Mouse (Mus musculus): ENCODE results near the gene Emp2.
"Not testable (repeated sequence)": the region's sequence is repeated elsewhere in the genome, so short reads cannot be mapped to it uniquely, and the experiment has no call there.

Emp2 gene

GRCm38 (mm10) chr16:10317197-10317544 lies 3.4 kb upstream of the Emp2 start:
- no peak for DNase-seq (ENCODE audit: low spot score in 2 of 2)

GRCm38 (mm10) chr16:10316493-10317196 lies 2.9 kb upstream of the Emp2 start:
- no peak for DNase-seq (ENCODE audit: low spot score in 2 of 2)

- DNase-seq (ENCODE audit: low spot score in 2 of 2): no peak
These were observed 542 bp downstream of the Emp2 start for GRCm38 (mm10) chr16:10313226-10313625.

GRCm38 (mm10) chr16:10311989-10312388 lies 1.8 kb downstream of the Emp2 start:
- no peak for DNase-seq (ENCODE audit: low spot score in 2 of 2)

- no peak for DNase-seq (ENCODE audit: low spot score in 2 of 2)
These were observed 2.7 kb downstream of the Emp2 start for GRCm38 (mm10) chr16:10311086-10311485.

DNA sequence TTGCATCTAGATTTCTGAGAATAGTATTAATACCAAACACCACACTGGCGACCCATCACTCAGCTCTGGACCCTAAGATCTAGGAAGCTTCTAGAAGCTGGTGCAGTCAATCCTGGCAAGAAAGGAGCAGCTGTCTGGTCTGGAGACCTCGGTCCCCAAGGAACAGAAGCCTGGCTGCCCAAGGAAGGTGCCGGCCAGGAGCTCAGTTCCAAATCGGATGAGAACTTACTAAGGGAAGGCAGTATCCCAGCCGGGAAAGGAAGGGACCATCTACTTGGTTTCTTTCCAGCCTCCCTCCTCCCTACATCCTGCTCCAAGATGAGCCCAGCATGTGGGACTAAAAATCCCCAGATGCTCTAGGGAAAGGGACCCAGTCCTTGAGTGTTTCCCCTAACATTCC lies 3.3 kb downstream of the Emp2 start:
- DNase-seq (ENCODE audit: low spot score in 2 of 2): no peak

- no peak for DNase-seq (ENCODE audit: low spot score in 2 of 2)
These were observed 6.4 kb downstream of the Emp2 start for GRCm38 (mm10) chr16:10307351-10307750.

DNA sequence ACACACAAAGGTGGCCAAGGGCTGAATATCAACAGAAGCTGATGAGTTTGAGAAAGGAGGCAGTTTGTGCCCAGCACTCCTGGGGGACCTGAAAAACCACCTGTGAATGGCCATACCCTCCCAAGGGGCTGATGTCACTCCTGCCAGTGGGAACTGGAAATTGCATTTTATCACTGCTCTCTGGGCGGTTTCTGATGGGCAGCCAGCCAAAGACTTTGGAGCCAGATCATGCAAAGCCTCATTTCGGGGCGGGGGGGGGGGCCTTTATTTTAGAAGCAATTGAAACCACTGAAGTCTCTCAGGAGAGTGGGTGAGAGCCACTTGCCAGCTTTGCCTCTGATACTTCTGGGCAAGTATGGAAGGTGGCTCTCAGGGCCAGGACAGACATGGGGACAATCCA lies 7.7 kb downstream of the Emp2 start:
- DNase-seq (ENCODE audit: low spot score in 2 of 2): no peak

- DNase-seq (ENCODE audit: low spot score in 2 of 2): no peak
These were observed 12.4 kb downstream of the Emp2 start for GRCm38 (mm10) chr16:10301337-10301736.

DNA sequence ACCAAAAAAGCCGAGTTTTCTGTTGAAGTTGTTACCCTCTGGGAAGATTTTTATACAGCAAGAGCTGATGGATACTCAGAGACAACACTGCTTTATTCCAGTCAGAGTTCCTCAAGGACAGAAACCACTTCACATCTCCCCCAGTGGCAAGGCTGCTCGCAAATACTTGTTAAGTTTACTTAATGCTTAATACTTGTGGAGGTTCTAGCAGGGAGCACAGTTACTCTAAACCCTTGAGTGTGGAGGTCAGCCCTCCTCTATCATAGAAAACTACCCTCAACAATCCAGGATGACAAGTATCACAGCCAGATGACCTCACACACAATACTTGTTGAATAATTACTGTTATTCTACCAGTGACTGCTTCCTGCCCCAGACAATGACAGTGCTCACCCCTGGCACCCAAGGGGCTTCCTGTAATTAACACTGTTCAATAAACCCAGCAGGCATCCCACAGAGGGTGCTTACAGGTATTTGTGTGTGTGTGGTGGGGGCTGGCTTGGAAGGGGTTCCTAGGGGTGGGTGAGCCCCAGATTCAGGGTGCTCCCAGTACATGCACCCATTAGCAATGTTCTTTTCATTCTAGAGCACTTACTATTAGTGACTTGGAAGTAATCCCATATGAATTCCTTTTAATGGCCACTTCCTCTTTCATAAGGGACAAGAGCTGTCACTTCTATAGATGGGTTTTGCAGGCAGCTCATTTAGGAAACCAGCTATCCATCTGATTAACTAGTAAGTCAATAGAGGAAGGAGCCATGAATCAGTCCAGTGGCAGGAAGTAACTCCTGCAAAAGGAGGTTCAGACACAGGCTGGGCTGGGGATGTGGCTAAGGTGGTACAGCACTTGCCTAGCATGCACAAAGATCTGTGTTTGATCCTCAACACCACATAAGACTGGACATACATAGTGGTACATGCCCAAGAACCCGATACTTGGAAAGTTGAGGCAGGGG lies 13.3 kb downstream of the Emp2 start:
- DNase-seq (ENCODE audit: low spot score in 2 of 2): no peak

DNA sequence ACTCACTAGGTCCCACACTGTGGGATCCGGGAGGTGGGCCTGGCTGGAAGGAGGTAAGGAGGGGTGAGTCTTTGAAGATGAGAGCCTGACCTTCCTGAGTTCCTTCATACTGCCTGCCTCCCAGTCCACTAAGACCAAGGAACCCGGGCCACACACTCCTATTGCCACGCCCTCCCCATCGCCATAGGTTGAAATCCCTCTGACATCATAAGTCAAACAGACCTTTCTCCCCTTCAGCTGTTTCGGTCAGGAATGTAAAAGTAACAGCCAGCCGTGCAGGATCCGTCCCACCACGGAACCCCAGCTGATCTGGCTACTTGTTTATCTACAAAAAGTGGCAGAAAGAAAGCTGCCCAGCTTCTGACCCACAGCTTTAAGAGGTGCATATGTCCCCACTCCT lies 14.1 kb downstream of the Emp2 start:
- DNase-seq (ENCODE audit: low spot score in 2 of 2): no peak

GRCm38 (mm10) chr16:10297696-10298644 lies 15.8 kb downstream of the Emp2 start:
- no peak for DNase-seq (ENCODE audit: low spot score in 2 of 2)

DNA sequence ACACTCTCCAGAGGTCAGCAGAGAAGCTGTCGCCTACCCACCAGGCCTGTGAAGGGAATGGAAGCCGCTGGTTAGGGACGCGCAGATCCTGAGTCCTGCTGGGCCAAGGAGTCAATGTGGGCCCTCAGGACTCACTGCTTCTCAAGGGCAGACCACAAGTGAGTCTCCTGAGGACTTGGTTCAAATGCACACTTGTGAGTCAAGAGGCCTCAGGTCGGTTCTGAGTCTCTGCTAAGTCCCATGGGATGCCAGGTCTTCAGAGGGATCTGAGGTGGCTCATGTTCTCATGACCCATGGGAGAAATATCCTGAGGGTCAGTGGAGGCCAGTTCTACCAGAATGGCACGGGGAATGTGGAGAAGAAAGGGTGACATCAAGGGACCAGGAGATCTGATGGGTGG lies 25.7 kb downstream of the Emp2 start:
- no peak for DNase-seq (ENCODE audit: low spot score in 2 of 2)

DNA sequence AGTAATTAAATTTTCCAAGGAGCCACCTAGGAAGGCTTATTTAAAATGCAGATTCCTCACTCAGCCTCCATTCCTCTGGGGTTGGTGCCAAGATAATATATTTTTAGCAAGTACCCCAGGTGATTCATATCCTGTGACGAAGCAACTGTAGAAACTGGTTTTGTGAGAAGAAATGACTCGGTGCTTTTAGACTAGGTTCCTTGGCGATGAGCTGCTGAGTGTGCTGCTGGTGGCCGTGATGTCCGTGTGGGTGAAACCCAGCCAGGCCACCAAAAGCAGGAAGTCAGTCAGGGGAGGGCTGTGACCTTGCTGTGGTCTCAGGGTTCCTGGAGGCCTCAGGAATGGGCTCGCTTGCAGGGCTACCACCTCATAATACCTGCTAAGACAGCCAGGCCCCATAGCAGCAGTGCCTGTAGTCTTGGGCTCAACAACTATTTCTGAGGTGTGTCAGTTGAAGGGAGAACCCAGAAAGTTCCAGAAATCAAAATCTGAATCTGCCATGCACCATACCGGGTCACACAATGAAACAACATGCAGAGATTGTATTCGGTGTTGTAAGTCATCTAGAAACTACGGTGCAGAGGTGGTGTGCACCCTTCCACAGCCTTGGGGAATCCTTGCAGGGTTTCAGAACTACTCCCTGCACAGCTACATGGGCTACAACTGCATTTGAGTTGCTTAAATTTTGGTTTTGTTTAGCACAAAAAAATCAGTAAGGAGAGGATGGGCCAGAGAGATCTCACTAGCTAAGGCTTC lies 27.1 kb downstream of the Emp2 start:
- DNase-seq (ENCODE audit: low spot score in 2 of 2): no peak

DNA sequence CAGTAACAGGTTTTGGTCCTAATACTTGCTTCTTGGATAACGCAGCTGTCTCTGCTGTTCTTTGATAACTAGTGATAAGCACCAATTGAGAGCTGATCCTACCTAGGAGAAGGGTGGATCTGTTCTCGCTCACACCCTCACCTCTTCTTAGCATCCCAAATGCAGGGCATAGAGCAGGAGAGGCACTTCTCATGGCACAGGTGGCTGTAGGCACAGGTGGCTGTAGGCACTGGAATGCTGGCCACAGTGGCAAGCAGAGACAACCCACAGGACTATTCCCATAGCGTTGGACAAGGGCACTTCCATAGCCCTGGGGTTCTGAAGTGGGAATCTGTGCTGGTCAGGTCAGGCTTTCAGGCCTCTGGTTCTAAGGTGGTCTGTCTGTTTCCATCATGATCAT lies 31.9 kb downstream of the Emp2 start:
- DNase-seq (ENCODE audit: low spot score in 2 of 2): no peak

GRCm38 (mm10) chr16:10280286-10280951 lies 33.3 kb downstream of the Emp2 start:
- peak in 1 of 2 experiments; percentile 66 for DNase-seq (ENCODE audit: low spot score in 2 of 2)

GRCm38 (mm10) chr16:10276778-10277177 lies 37.0 kb downstream of the Emp2 start:
- DNase-seq (ENCODE audit: low spot score in 2 of 2): not testable (repeated sequence)

DNA sequence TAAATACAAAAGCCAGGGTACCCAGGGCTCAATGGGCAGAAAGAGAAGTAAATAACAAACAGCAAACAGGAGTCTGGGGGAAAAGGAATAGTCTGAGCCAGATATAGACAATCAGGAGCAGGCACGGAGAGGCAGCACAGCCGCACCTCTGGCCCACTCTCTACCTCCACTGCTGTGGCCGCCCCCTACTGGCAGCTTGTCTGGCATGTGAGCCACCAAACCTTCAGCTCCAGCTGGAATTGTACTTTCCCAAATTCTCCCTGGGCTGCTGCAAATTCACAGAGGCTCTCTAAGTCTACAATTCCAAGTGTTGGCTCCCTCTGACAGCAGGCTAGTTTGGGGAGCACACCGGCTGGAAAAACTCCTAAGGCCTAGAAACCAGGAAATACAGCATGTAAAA lies 39.3 kb downstream of the Emp2 start:
- DNase-seq (ENCODE audit: low spot score in 2 of 2): no peak

DNA sequence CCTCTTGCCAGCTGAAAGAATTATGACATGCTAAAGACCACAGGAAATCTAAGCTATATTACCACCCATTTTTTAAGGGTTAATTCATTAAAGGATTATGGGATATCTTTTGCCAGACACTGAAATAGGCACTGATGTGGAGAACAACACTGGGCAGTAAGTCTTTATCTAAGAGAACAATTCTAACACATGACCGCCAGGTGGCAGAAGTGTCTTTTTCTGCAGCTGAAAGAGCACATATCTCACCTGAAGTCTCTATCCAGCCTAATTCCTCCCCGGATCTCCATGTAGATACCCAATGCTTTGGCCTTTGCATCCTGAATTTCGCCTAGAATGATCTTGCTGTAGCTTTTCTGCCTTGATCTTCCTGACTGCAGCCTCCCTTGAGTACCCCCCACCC lies 41.5 kb downstream of the Emp2 start:
- peak in 1 of 2 experiments; percentile 57 for DNase-seq (ENCODE audit: low spot score in 2 of 2)

DNA sequence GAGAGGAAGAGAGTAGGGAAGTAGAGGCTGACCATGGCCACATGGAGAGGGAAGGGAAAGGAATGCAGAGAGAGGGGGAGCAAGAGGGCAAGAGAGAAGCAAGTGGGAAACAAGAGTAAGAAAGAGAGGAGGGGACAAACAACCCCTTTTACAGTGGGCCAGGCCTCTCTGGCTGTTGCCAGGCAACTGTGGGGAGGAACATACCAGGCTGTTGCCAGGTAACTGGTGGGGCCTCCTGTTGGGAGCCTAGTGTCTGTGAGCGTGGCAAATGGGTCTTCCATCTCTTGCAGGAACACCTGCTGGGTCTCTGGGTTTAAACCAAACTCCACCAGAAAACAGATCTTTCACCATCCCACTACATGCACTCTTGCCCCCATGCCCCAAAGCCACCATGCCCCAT lies 59.8 kb downstream of the Emp2 start:
- DNase-seq (ENCODE audit: low spot score in 2 of 2): no peak

- DNase-seq (ENCODE audit: low spot score in 2 of 2): no peak
These were observed 77.2 kb downstream of the Emp2 start for GRCm38 (mm10) chr16:10236601-10237000.

All from thymus, postnatal 10 days (tissue).